Mouse (Mus musculus): ENCODE measurements around the gene Rnd3.

DNA sequence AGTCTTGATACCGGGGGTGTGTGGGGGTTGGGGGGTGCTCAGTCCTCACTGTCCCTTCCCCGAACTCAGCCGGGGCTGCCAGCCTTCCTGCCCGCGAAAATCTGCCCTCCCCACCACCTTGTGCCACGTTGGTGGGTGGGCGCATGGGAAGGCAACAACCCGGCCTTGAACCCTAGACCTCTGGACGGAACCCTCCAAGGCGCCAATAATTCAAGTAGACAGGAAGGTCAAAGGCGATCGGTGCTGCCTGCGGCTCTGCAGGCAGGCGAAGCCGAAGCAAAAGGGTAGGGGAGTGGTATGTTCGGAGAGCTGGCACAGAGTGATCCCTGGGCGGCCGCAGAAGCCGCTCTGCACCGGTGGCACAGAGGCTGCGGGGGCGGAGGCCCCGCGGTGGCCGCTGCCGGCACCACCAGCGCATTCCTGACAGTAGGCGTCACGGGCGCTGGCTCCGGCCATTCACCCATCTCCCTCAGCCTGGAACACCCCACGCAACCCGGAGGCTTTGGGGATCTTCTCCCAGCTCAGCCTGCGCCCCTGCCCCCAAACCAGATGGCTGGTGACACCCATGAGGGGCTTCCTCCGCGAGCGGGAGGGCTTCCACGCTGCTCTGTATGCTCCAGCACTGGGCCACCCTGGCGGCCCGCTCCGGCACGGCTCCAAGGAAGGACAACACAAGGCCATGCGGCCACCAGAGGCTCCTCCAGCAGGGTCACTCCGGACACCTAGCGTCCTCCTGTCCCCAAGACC lies 1.4 kb downstream of the Rnd3 start:
- TF ChIP-seq CTCF (IDR thresholded peaks at IDR 0.05; ENCODE audit: control insufficient read depth, insufficient read depth, low read length) (no peak), POLR2A (IDR thresholded peaks at IDR 0.05; ENCODE audit: borderline replicate concordance, control insufficient read depth, low read depth, low read length) (peak; percentile 38; the same call in 1 of the 2 replicates)

All from bone marrow, adult 2 months (tissue).